Mouse (Mus musculus) adrenal gland, adult 2 months (tissue): Measurements from ENCODE around the gene Cers5. TPM values are rescaled to one million over a fixed set of nuclear protein-coding genes. Genes with fewer than 3 reads are reported as not detected.

ENCODE experiments used
- polyA plus RNA-seq: library from polyadenylated mRNA; depleted of rRNA; stranded (reverse); fragments of >200 nt; gene quantifications from 2 replicates; pipeline ENCODE4 v1.2.3, GENCODE M21; 2012; rRNA removed
- total RNA-seq, 2 experiments: library from RNA; stranded (reverse); gene quantifications; 2 replicates each; pipeline ENCODE4 v1.2.3; 2021

Cers5 gene
- total and polyA plus RNA-seq, 3 experiments: 32.6 to 54.6 (median 46.4) TPM

Other genes starting within 250 kb of the Cers5 start
- gene Faim2, start 244.7 kb downstream of the Cers5 start, total RNA-seq: 10 to 100 TPM; 32.2 to 33.3 TPM
- gene Faim2, start 244.7 kb downstream of the Cers5 start, polyA plus RNA-seq: 8.8 and 14.3 TPM in 2 replicates
- 1 to 10 TPM in 1 of 2 experiments, under 1 TPM in 1; 0.81 to 3.5 TPM for gene Aqp2, start 193.8 kb downstream of the Cers5 start, total RNA-seq
- 0.40 and 0.59 TPM in 2 replicates for gene Aqp2, start 193.8 kb downstream of the Cers5 start, polyA plus RNA-seq
- 1 to 10 TPM; 1.1 to 3.4 TPM for gene Aqp5, start 182.1 kb downstream of the Cers5 start, total RNA-seq
- gene Aqp5, start 182.1 kb downstream of the Cers5 start, polyA plus RNA-seq: 0.86 and 1.6 TPM in 2 replicates
- not detected for gene Aqp6, start 171.5 kb downstream of the Cers5 start, total RNA-seq
- gene Aqp6, start 171.5 kb downstream of the Cers5 start, polyA plus RNA-seq: not detected in 2 replicates
- gene Racgap1, start 121.2 kb downstream of the Cers5 start, total RNA-seq: 1 to 10 TPM; 2.8 to 3.7 TPM
- 2.6 and 2.7 TPM in 2 replicates for gene Racgap1, start 121.2 kb downstream of the Cers5 start, polyA plus RNA-seq
- gene Asic1, start 102.5 kb downstream of the Cers5 start, total RNA-seq: under 1 TPM; 0.59 to 0.72 TPM
- gene Asic1, start 102.5 kb downstream of the Cers5 start, polyA plus RNA-seq: 0.37 and 0.71 TPM in 2 replicates
- 10 to 100 TPM; 37.6 to 53.6 TPM for gene Smarcd1, start 70.8 kb downstream of the Cers5 start, total RNA-seq
- gene Smarcd1, start 70.8 kb downstream of the Cers5 start, polyA plus RNA-seq: 74.6 and 76.9 TPM in 2 replicates
- 10 to 100 TPM; 22.1 to 33.4 TPM for gene Gm17349, start 67.4 kb downstream of the Cers5 start, total RNA-seq
- gene Gm17349, start 67.4 kb downstream of the Cers5 start, polyA plus RNA-seq: 111 and 156 TPM in 2 replicates
- gene Gpd1, start 55.4 kb downstream of the Cers5 start, total RNA-seq: 1,000 to 10,000 TPM; 1,060 to 1,239 TPM
- 708 and 828 TPM in 2 replicates for gene Gpd1, start 55.4 kb downstream of the Cers5 start, polyA plus RNA-seq
- gene Cox14, start 47.3 kb downstream of the Cers5 start, total RNA-seq: 100 to 1,000 TPM; 202 to 243 TPM
- 685 and 754 TPM in 2 replicates for gene Cox14, start 47.3 kb downstream of the Cers5 start, polyA plus RNA-seq
- gene Lima1, start 102.6 kb upstream of the Cers5 start, total RNA-seq: 10 to 100 TPM; 35.3 to 50.0 TPM
- gene Lima1, start 102.6 kb upstream of the Cers5 start, polyA plus RNA-seq: 5.7 and 8.3 TPM in 2 replicates
- under 1 TPM; 0.29 to 0.31 TPM for gene Fam186a, start 194.2 kb upstream of the Cers5 start, total RNA-seq
- 0.08 and 0.13 TPM in 2 replicates for gene Fam186a, start 194.2 kb upstream of the Cers5 start, polyA plus RNA-seq
- 100 to 1,000 TPM in 1 of 2 experiments, 10 to 100 TPM in 1; 61.9 to 101 TPM for gene Larp4, start 197.2 kb upstream of the Cers5 start, total RNA-seq
- gene Larp4, start 197.2 kb upstream of the Cers5 start, polyA plus RNA-seq: 26.4 and 33.6 TPM in 2 replicates